Mouse (Mus musculus) spleen, adult 2 months (tissue): Measurements from ENCODE around the gene Adam22.

Source experiments
- CTCF ChIP-seq: fragments of 200-500 bp; IDR thresholded peaks from 2 replicates; pipeline ENCODE4 v1.5.1; 2011; ENCODE audit warnings: mild to moderate bottlenecking, inconsistent platforms; ENCODE audit not compliant: insufficient read depth, insufficient read length, insufficient replicate concordance; ENCODE audit errors: extremely low read depth
- POLR2A ChIP-seq: fragments of 200-500 bp; IDR thresholded peaks from 2 replicates; pipeline ENCODE4 v1.6.1; 2011; ENCODE audit warnings: low read depth, low read length, inconsistent platforms

GRCm38 (mm10) chr5:8341676-8342075 lies 26.3 kb downstream of the Adam22 start:
- TF ChIP-seq POLR2A (no peak), CTCF (no peak)
